Mouse (Mus musculus) brain, embryonic 14.5 days (tissue): Measurements from ENCODE around the gene Stat4.

Source experiments
- CTCF ChIP-seq: fragments of 200-500 bp; IDR thresholded peaks from 2 replicates; pipeline ENCODE4 v1.5.1; 2012; ENCODE audit warnings: inconsistent platforms, mild to moderate bottlenecking, moderate library complexity, borderline replicate concordance; ENCODE audit not compliant: insufficient read depth, insufficient read length; ENCODE audit errors: extremely low read depth
- POLR2A ChIP-seq: fragments of 200-500 bp; IDR thresholded peaks from 2 replicates; pipeline ENCODE4 v1.6.1; 2012; ENCODE audit warnings: mild to moderate bottlenecking, inconsistent platforms, borderline replicate concordance; ENCODE audit not compliant: poor library complexity, insufficient read depth, insufficient read length, severe bottlenecking; ENCODE audit errors: extremely low read depth

GRCm38 (mm10) chr1:52150676-52151075 lies 163.7 kb downstream of the Stat4 start:
- TF ChIP-seq CTCF, result no peak
- TF ChIP-seq POLR2A, result no peak
